Mouse (Mus musculus) hindbrain, embryonic 11.5 days (tissue): ENCODE measurements around the gene Sipa1l3. TPM values are rescaled to one million over a fixed set of nuclear protein-coding genes. Genes with fewer than 3 reads are reported as not detected.

Source experiments
- ATAC-seq: fragments of 200-750 bp; cut with Nextera tagmentation; 2 replicates; pipeline ENCODE4 v1.8.0; 2017; ENCODE audit warnings: mild to moderate bottlenecking, moderate TSS enrichment, moderate library complexity; ENCODE audit not compliant: low FRiP score
- DNase-seq: peaks from one replicate; pipeline ENCODE4 v3.0.0-alpha.2; 2015; ENCODE audit warnings: low spot score
- H3K27ac ChIP-seq: fragments of 300-500 bp; sonication (generic); 2 replicates; pipeline ENCODE4 v1.5.1; 2014; ENCODE audit warnings: mild to moderate bottlenecking, low read depth, low read length
- H3K27me3 ChIP-seq: fragments of 300-500 bp; sonication (generic); 2 replicates; pipeline ENCODE4 v1.6.1; 2014; ENCODE audit warnings: mild to moderate bottlenecking, low read length, moderate library complexity, mixed read lengths; ENCODE audit not compliant: control insufficient read depth, insufficient read depth
- H3K36me3 ChIP-seq: fragments of 300-500 bp; sonication (generic); 2 replicates; pipeline ENCODE4 v1.6.1; 2014; ENCODE audit warnings: mild to moderate bottlenecking, low read length, moderate library complexity, mixed read lengths; ENCODE audit not compliant: control insufficient read depth, insufficient read depth
- H3K4me1 ChIP-seq: fragments of 300-500 bp; sonication (generic); replicated peaks from 2 replicates; pipeline ENCODE4 v1.6.1; 2014; ENCODE audit warnings: low read length, mixed read lengths; ENCODE audit not compliant: control insufficient read depth, insufficient read depth
- H3K4me2 ChIP-seq: fragments of 300-500 bp; sonication (generic); replicated peaks from 2 replicates; pipeline ENCODE4 v1.6.1; 2014; ENCODE audit warnings: mild to moderate bottlenecking, low read depth, low read length
- H3K4me3 ChIP-seq: fragments of 300-500 bp; sonication (generic); 2 replicates; pipeline ENCODE4 v1.5.1; 2014; ENCODE audit warnings: low read depth, low read length
- H3K9ac ChIP-seq: fragments of 300-500 bp; sonication (generic); 2 replicates; pipeline ENCODE4 v1.6.1; 2014; ENCODE audit warnings: low read depth, low read length
- H3K9me3 ChIP-seq: fragments of 300-500 bp; sonication (generic); 2 replicates; pipeline ENCODE4 v1.6.1; 2016; ENCODE audit warnings: low read length; ENCODE audit not compliant: control insufficient read depth
- WGBS: fragments of 180-500 bp; shearing (Covaris S2); extraction: QIAGEN DNeasy Blood & Tissue Kit; methylation state at CpG from one replicate; pipeline ENCODE4 v1.1.7; 2014; 5-methylcytosine and 5-hydroxymethylcytosine counted together
- polyA plus RNA-seq: library from polyadenylated mRNA; unstranded; fragments of >200 nt; fragmentation: Nextera tagmentation; extraction: Ambion mirVana; gene quantifications from 2 replicates; pipeline ENCODE4 v1.2.1, GENCODE M21; 2014

Sipa1l3 gene
- polyA plus RNA-seq = 6.1 and 11.2 TPM in 2 replicates

DNA sequence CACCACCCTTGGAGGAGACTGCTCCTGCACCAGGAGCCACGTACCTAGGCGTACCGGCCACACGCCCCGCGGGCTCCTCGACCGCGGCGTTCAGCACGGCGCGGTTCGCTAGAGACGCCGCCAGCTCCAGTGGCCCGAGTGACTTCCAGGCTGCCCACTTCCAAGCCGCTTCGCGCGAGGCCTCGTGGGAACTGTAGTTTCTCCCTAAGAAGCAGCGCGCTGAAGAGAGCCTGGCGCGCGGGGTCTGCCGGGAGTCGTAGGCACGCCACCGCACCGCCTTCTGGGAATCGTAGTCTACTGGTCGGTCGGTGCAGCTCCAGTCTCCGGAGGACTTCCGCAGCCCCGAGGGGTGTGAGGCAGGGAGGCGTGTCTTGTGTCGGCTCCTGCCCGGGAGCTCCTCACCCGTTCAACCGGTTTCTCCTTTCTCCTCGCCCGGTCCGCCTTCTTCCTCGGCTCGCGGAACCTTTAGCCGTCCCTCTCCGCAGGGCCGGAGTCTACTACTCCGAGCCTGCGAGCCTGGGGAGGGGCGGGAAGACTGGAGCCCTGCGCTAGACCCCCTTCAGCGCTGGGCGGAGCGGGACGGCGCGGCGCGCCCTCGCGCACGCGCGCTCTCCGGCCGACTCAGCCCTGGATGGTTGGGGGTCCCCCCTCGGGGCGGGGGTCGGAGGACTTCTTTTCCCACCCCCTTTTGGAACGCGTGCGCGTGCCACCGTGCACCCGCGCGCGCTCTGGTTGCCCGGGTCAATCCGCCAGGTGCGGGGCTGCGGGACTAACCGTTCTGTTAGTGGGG is at the start of gene Sipa1l3:
Sipa1l3 (minus strand) TSS at position 221 of the 790 bp plus-strand sequence.
- no peaks in the 10 kb centered on the region for H3K9me3 ChIP-seq
- peak; percentile 98 for ATAC-seq
- no peaks in the 10 kb centered on the region for H3K36me3 ChIP-seq
- WGBS = under 1% methylated on average over 78 of the region's 88 CpGs
- H3K27me3 ChIP-seq = no peaks in the 10 kb centered on the region
- peak within 1 kb of the TSS; percentile 71 for H3K4me3 ChIP-seq
- no peaks in the 10 kb centered on the region; the same call in 1 of the 2 replicates for H3K4me1 ChIP-seq
- peak within 1 kb of the TSS; percentile 73 for H3K9ac ChIP-seq
- DNase-seq = peak; percentile 98
- H3K27ac ChIP-seq = peak within 1 kb of the TSS; percentile 68
- H3K4me2 ChIP-seq = peak within 1 kb of the TSS; percentile 93

DNA sequence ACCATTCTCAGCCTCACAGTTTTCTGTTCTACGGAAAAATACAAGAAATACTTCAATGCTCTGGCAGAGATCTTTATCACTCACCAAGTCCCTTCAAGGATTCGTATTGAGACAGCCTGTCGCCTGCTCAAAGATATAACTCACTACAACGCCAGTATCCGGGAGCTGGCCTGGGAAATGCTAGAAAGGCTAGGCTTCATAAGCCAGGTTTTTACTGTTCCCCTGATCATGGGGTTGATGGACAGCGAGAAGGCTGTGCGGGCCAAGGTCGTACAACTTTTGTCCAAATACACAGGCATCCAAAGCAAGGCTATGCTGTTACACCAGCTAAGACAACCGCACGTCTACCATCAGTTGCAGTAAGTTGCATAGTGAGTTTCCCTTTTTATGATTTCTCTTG is 44.6 kb upstream of the Sipa1l3 start:
- no peak overlapping the region for H3K4me2 ChIP-seq
- H3K9me3 ChIP-seq = no peaks in the 10 kb centered on the region
- no peaks in the 10 kb centered on the region for H3K36me3 ChIP-seq
- ATAC-seq = no peak
- WGBS = 91% methylated on average over 10 of the region's 10 CpGs
- no peak overlapping the region for H3K4me3 ChIP-seq
- H3K27me3 ChIP-seq = no peaks in the 10 kb centered on the region
- H3K4me1 ChIP-seq = no peaks in the 10 kb centered on the region
- no peak overlapping the region for H3K27ac ChIP-seq
- no peak for DNase-seq
- no peak overlapping the region for H3K9ac ChIP-seq

DNA sequence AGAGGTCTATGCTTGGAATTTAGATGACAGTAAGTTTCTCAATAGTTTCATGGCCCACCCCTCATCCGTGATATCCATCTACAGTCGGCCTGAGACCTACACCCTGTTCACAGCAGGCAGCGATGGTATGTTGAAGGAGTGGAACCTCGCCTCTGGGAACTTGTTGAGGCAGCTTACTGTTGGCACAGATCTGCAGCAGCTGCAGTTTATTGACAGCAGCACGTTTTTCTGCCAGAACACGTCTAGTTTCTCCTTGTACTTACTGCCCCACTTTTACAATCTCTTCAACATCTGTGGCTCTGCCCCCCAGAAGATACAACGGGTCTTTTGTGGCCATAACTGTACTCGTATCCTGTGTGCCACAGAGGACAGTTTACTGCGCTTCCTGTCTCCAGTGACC is 42.6 kb upstream of the Sipa1l3 start:
- H3K27me3 ChIP-seq = no peaks in the 10 kb centered on the region
- no peak overlapping the region for H3K4me3 ChIP-seq
- DNase-seq (no peak), ATAC-seq (no peak)
- no peaks in the 10 kb centered on the region for H3K9me3 ChIP-seq
- WGBS = 85% methylated on average over 9 of the region's 9 CpGs
- H3K27ac ChIP-seq = no peak overlapping the region
- no peaks in the 10 kb centered on the region for H3K36me3 ChIP-seq
- H3K9ac ChIP-seq = no peak overlapping the region
- no peaks in the 10 kb centered on the region for H3K4me1 ChIP-seq
- no peak overlapping the region for H3K4me2 ChIP-seq

DNA sequence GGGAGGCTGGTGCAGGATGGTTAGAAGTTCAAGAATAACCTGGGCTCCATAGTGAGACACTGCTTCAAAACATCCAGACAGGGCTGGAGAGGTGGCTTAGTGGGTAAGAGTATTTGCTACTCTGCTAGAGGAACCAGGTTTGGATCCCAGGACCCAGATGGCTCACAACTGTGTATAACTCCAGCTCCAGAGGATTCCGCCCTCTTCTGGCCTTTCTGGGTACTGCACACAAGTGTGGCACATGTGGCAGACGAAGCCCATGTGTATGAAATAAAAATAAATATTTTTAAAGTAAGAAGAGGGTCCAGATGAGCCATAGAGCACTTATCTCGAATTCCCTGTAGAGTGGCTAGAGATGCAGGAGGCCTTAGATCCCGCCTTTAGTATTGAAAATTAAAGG is 40.8 kb upstream of the Sipa1l3 start:
- DNase-seq (peak; percentile 25), ATAC-seq (no peak)
- Histone ChIP-seq H3K4me3 (no peak overlapping the region), H3K9ac (no peak overlapping the region), H3K27ac (no peak overlapping the region), H3K9me3 (no peaks in the 10 kb centered on the region), H3K36me3 (no peaks in the 10 kb centered on the region), H3K4me2 (no peak overlapping the region), H3K27me3 (no peaks in the 10 kb centered on the region), H3K4me1 (no peaks in the 10 kb centered on the region)
- 72% methylated on average over 4 of the region's 4 CpGs for WGBS

DNA sequence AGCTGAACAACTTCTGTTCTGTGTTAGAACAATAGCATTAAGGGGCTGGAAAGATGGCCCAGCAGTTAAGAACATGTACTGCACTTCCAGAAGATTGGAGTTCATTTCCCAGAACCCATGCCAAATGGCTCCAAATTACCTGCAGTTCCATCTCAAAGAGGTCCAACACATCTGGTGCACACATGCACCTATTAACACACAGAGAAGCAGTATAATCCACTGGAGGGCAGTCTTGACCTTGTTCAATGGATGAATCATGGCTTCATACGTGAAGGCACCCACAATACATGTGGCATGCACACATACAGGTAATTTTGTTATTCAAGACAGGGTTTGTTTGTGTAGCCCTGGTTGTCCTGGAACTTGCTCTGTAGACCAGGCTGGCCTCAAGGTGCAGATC is 40.3 kb upstream of the Sipa1l3 start:
- Histone ChIP-seq H3K27ac (no peak overlapping the region), H3K27me3 (no peaks in the 10 kb centered on the region), H3K4me1 (no peaks in the 10 kb centered on the region), H3K36me3 (no peaks in the 10 kb centered on the region), H3K9me3 (no peaks in the 10 kb centered on the region), H3K4me2 (no peak overlapping the region), H3K9ac (no peak overlapping the region), H3K4me3 (no peak overlapping the region)
- DNase-seq (no peak), ATAC-seq (no peak)
- 85% methylated on average over 1 of the region's 1 CpGs for WGBS

DNA sequence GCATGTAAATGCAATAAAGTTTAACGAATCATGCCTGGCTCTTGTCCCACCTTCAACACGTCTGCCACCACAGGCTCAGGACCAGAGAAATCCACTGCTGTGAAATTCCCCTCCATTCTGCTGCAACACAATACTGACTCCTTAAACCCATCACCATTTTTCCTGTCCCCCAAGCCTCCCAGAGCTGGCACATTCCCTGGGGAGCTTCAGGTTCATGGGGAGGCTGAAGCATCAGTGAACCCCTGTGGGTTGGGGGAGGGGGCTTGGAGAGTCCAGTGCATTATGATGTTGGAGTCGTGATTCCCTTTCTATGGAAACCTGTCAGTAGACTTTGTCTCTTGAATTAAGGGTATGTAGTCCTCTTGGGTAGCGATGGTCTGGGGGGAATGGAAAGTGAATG is 37.8 kb upstream of the Sipa1l3 start:
- DNase-seq (no peak), ATAC-seq (no peak)
- Histone ChIP-seq H3K9me3 (no peaks in the 10 kb centered on the region), H3K4me3 (no peak overlapping the region), H3K4me1 (no peaks in the 10 kb centered on the region), H3K9ac (no peak overlapping the region), H3K4me2 (no peak overlapping the region), H3K27ac (no peak overlapping the region), H3K36me3 (no peaks in the 10 kb centered on the region), H3K27me3 (no peaks in the 10 kb centered on the region)
- WGBS = 86% methylated on average over 4 of the region's 4 CpGs

DNA sequence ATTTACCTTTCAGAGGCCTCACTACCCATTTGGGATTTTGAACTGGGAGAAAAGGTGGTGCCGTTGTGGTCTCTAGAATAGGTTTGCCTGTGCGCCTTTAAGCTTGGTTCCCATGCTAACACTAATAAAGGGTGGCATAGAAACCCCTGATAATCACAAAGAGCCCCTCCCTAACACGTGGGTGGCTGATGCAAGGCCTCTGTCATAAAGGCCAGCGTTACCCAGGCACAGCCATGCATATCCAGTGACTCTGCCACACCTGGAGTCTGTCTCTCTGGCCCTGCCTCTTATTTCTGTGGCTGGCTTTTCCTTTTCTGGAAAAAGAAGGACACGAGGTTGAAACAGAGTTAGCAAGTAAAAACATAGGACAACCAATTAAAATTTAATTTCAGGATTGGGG is 37.1 kb upstream of the Sipa1l3 start:
- no peak for DNase-seq
- no peaks in the 10 kb centered on the region for H3K4me1 ChIP-seq
- H3K27me3 ChIP-seq = no peaks in the 10 kb centered on the region
- no peaks in the 10 kb centered on the region for H3K36me3 ChIP-seq
- no peak overlapping the region for H3K9ac ChIP-seq
- whole genome bisulfite sequencing = 81% methylated on average over 5 of the region's 5 CpGs
- no peak overlapping the region for H3K27ac ChIP-seq
- no peak overlapping the region for H3K4me3 ChIP-seq
- no peak for ATAC-seq
- no peak overlapping the region for H3K4me2 ChIP-seq
- H3K9me3 ChIP-seq = no peaks in the 10 kb centered on the region

DNA sequence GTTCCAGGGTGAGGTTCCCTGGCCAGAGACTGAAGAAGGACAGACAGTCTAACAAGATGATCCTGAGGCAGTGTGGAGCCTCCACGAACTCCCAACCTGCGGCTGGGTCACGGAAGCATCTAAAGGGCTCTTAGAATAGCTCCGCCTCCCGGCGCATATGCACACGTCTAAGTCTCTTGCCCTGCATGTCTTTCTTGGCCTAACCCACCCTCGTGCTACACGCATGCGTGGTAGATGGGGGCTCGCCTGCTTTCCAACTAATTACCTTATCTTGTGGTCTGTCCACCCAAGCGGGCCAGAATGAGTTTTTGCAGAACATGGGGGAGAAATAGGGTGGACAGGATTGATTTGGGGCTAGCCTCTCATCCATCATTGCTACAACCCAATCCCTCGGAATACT is 36.6 kb upstream of the Sipa1l3 start:
- H3K4me3 ChIP-seq = no peak overlapping the region
- no peaks in the 10 kb centered on the region for H3K36me3 ChIP-seq
- H3K27ac ChIP-seq = no peak overlapping the region
- no peaks in the 10 kb centered on the region for H3K4me1 ChIP-seq
- H3K9ac ChIP-seq = no peak overlapping the region
- DNase-seq (no peak), ATAC-seq (no peak)
- 91% methylated on average over 13 of the region's 13 CpGs for WGBS
- no peak overlapping the region for H3K4me2 ChIP-seq
- no peaks in the 10 kb centered on the region for H3K27me3 ChIP-seq
- H3K9me3 ChIP-seq = no peaks in the 10 kb centered on the region

DNA sequence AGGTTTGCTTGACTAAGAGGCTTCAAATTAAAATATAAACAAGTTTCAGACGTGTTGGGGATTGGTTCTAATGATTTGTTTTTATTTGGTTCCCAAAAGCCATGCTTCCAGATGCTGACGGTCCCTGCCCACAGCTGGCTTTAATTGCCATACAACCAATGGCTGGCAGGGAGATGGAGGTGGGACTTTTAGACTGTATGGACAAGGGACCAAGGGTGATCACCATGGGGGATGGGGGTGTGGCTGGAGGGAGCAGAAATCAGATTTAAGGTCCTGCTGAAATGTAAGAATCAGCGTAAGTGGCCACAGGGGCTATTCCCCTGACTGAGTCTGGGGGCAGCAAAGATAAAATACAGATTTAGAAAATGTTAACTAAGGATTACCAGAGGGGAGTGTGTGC is 32.2 kb upstream of the Sipa1l3 start:
- no peak for DNase-seq
- 58% methylated on average over 3 of the region's 3 CpGs for WGBS
- Histone ChIP-seq H3K9me3 (no peaks in the 10 kb centered on the region), H3K4me2 (no peak overlapping the region), H3K27me3 (no peaks in the 10 kb centered on the region), H3K4me3 (no peak overlapping the region), H3K36me3 (no peaks in the 10 kb centered on the region), H3K27ac (no peak overlapping the region), H3K9ac (no peak overlapping the region), H3K4me1 (no peaks in the 10 kb centered on the region)
- no peak for ATAC-seq
